8 mouse cellular contexts compared by ENCODE assay signal in the genomic region with DNA sequence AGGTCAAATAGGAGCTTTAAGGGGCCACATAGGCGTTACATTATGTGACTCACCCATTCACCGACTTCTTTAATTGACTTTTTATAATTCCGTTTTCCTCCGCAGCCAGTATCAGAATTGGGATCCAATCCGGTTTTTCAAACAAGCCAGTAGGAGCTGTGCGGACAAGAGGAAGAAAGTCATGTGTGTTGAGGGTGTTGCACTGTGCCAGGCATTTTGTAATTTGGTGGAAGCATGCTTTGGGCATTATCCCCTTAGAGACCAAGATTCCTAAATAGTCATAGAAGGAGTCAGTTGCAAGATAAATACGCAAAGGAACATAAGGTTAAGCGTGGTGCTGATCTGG. TPM values are rescaled to one million over a fixed set of nuclear protein-coding genes. Genes with fewer than 3 reads are reported as not detected.
A peak's percentile ranks its signal among the peaks of the same experiment; 100 is the strongest.
DNase-seq lines count a peak whose midpoint lies in the region; ATAC-seq and TF ChIP-seq lines count a peak whose summit lies in the region.

No protein-coding gene starts in this region.

- peak overlapping the region; percentile 95 for H3K27ac ChIP-seq in kidney, postnatal 0 days

- DNase-seq in kidney, postnatal 0 days (ENCODE audit: low spot score) = peak; percentile 93
- DNase-seq in kidney, adult 9 months = no peak
- peak; percentile 91 for DNase-seq in R1 (ENCODE audit: low read depth, low spot score)
- peak; percentile 83 for DNase-seq in fibroblast of lung, adult 2 months (ENCODE audit: low read depth)
- DNase-seq in kidney, postnatal 25 days = peak; percentile 55 to 66
- no peak for DNase-seq in c-Kit-positive CD71-positive TER-119-positive erythroid progenitor cells, embryonic 14.5 days (ENCODE audit: low spot score)
- no peak for DNase-seq in embryo, embryonic 11 days

- WGBS in kidney, postnatal 0 days = under 1% methylated on average over 8 of the region's 8 CpGs

- peak overlapping the region; percentile 99 for H3K4me3 ChIP-seq in kidney, postnatal 0 days (replicated peaks; ENCODE audit: low read depth, low read length)

- no peaks in the 10 kb centered on the region; the same call in 1 of the 2 replicates for H3K4me1 ChIP-seq in kidney, postnatal 0 days (replicated peaks; ENCODE audit: insufficient read depth, low read length)

- ATAC-seq in kidney, postnatal 0 days (replicated peaks; ENCODE audit: low FRiP score, low read depth) = peak; percentile 77
- peak; percentile 76 for ATAC-seq in megakaryocyte-erythroid progenitor cell, adult 5-6 weeks (replicated peaks; ENCODE audit: low FRiP score, low TSS enrichment, poor library complexity, severe bottlenecking)

- peak overlapping the region; percentile 74 for H3K4me2 ChIP-seq in kidney, postnatal 0 days (ENCODE audit: low read length)

- 0 out of 2 replicates have a peak, but pooled peaks cover 3% of the 10 kb centered on the region for H3K36me3 ChIP-seq in kidney, postnatal 0 days (ENCODE audit: insufficient read depth, low read length)

- H3K9ac ChIP-seq in kidney, postnatal 0 days (ENCODE audit: low read depth, low read length) = peak overlapping the region; percentile 97; the same call in 1 of the 2 replicates

- TF ChIP-seq CTCF in kidney, postnatal 0 days (IDR thresholded peaks at IDR 0.05; ENCODE audit: low read depth) = 0 out of 2 replicates have a peak, but pooled peaks have one; percentile 2

- H3K9me3 ChIP-seq in kidney, postnatal 0 days (replicated peaks; ENCODE audit: low read length) = no peaks in the 10 kb centered on the region

- no peaks in the 10 kb centered on the region for H3K27me3 ChIP-seq in kidney, postnatal 0 days (ENCODE audit: insufficient read depth, low read length)

RNA-seq across cellular contexts. Expression of gene Atp5l, which starts 0.6 kb away (rescaled TPM):
- polyA plus RNA-seq in kidney, postnatal 0 days (2015; fragmentation: Nextera tagmentation; extraction: Ambion mirVana) = 1,237 and 1,429 TPM in 2 replicates
- total RNA-seq in megakaryocyte-erythroid progenitor cell, adult 5-6 weeks (2014; fragmentation: Nextera tagmentation) = 751 and 827 TPM in 2 replicates
- 149 and 255 TPM in 2 replicates for total RNA-seq in megakaryocyte-erythroid progenitor cell, adult 5-6 weeks (2017)

RNA-seq across cellular contexts. Expression of gene Kmt2a, which starts 40.0 kb away (rescaled TPM):
- polyA plus RNA-seq in kidney, postnatal 0 days (2015; fragmentation: Nextera tagmentation; extraction: Ambion mirVana) = 6.6 and 9.5 TPM in 2 replicates
- total RNA-seq in megakaryocyte-erythroid progenitor cell, adult 5-6 weeks (2014; fragmentation: Nextera tagmentation) = 97.4 and 110 TPM in 2 replicates
- 14.0 and 23.6 TPM in 2 replicates for total RNA-seq in megakaryocyte-erythroid progenitor cell, adult 5-6 weeks (2017)

RNA-seq across cellular contexts. Expression of gene Ube4a, which starts 44.3 kb away (rescaled TPM):
- polyA plus RNA-seq in kidney, postnatal 0 days (2015; fragmentation: Nextera tagmentation; extraction: Ambion mirVana) = 18.6 and 22.1 TPM in 2 replicates
- total RNA-seq in megakaryocyte-erythroid progenitor cell, adult 5-6 weeks (2014; fragmentation: Nextera tagmentation) = 58.0 and 64.3 TPM in 2 replicates
- total RNA-seq in megakaryocyte-erythroid progenitor cell, adult 5-6 weeks (2017) = 40.6 and 50.2 TPM in 2 replicates

RNA-seq across cellular contexts. Expression of gene Cd3g, which starts 59.1 kb away (rescaled TPM):
- 0.26 TPM in 1 of 2 replicates, not detected in the other for polyA plus RNA-seq in kidney, postnatal 0 days (2015; fragmentation: Nextera tagmentation; extraction: Ambion mirVana)
- total RNA-seq in megakaryocyte-erythroid progenitor cell, adult 5-6 weeks (2014; fragmentation: Nextera tagmentation) = 2.3 and 17.7 TPM in 2 replicates
- 2.6 and 14.6 TPM in 2 replicates for total RNA-seq in megakaryocyte-erythroid progenitor cell, adult 5-6 weeks (2017)

Comparison
In these comparisons a context has a peak if more than half of its experiments do, and no peak if none do; other contexts are left out.
1. DNase-seq: peak in kidney, postnatal 0 days (single experiment), R1 (single experiment), fibroblast of lung, adult 2 months (single experiment) and kidney, postnatal 25 days (2 of 2); none in kidney, adult 9 months (single experiment), c-Kit-positive CD71-positive TER-119-positive erythroid progenitor cells, embryonic 14.5 days (single experiment) and embryo, embryonic 11 days (single experiment).